Mouse (Mus musculus): ENCODE measurements around the gene Tbc1d2.

GRCm38 (mm10) chr4:46623007-46623406 is 27.0 kb downstream of the Tbc1d2 start:
- TF ChIP-seq CTCF (IDR thresholded peaks at IDR 0.05; ENCODE audit: borderline replicate concordance, insufficient read depth, low read depth, low read length) (no peak), POLR2A (IDR thresholded peaks at IDR 0.05; ENCODE audit: borderline replicate concordance, insufficient read depth, low read length) (no peak)
